Mouse (Mus musculus): ENCODE results near the gene Hs6st3. TPM values are rescaled to one million over a fixed set of nuclear protein-coding genes. Genes with fewer than 3 reads are reported as not detected.
A peak's percentile ranks its signal among the peaks of the same experiment; 100 is the strongest.

Hs6st3 gene
- not detected in 2 replicates for polyA plus RNA-seq (2015; fragmentation: Nextera tagmentation; extraction: Ambion mirVana)

DNA sequence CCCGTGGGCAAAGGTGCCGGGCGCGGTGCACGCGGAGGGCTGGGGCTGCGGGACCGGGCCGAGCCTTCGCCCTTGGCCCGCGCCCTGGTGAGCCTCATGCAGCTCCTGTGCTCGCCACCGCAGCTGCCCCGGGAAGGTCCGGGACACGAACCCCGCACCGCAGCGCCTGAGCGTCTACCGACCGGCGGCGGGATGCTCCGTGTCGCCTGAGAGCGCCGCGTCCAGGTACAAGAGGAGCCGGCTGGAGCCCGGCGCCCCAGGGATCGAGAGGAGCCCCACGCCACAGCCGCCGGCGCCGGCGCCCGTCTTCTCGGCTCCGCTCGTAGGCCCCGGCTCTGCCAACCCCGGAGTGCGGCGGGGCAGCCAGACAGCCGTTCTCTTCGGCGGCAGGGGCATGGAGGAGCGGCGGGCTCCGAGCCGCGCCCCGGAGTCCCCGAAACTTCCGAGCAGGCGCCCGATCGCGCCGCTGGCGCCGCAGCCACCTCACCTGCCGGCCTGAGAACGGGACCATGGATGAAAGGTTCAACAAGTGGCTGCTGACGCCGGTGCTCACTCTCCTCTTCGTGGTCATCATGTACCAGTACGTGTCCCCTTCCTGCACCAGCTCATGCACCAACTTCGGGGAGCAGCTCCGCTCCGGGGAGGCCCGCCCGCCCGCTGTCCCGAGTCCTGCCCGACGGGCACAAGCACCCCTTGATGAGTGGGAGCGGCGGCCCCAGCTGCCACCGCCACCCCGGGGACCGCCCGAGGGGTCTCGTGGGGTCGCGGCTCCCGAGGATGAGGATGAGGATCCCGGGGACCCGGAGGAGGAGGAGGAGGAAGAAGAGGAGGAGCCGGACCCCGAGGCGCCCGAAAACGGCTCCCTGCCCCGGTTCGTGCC lies at the start of gene Hs6st3:
Gene Hs6st3 (plus strand): TSS at position 436 of the 880 bp plus-strand sequence.
- Histone ChIP-seq H3K27me3 (peaks cover 67% of the 10 kb centered on the region), H3K9ac (no peak within 1 kb of the TSS), H3K4me1 (replicated peaks) (peaks cover 5% of the 10 kb centered on the region; the same call in 1 of the 2 replicates), H3K4me3 (replicated peaks) (peak within 1 kb of the TSS; percentile 49), H3K9me3 (replicated peaks) (no peaks in the 10 kb centered on the region), H3K36me3 (replicated peaks) (no peaks in the 10 kb centered on the region), H3K27ac (replicated peaks) (no peak within 1 kb of the TSS), H3K4me2 (peak within 1 kb of the TSS; percentile 66)
- 1% methylated on average over 100 of the region's 100 CpGs for WGBS (ENCODE audit: insufficient replicate concordance)
- ATAC-seq (ENCODE audit: insufficient read depth): no peak

DNA sequence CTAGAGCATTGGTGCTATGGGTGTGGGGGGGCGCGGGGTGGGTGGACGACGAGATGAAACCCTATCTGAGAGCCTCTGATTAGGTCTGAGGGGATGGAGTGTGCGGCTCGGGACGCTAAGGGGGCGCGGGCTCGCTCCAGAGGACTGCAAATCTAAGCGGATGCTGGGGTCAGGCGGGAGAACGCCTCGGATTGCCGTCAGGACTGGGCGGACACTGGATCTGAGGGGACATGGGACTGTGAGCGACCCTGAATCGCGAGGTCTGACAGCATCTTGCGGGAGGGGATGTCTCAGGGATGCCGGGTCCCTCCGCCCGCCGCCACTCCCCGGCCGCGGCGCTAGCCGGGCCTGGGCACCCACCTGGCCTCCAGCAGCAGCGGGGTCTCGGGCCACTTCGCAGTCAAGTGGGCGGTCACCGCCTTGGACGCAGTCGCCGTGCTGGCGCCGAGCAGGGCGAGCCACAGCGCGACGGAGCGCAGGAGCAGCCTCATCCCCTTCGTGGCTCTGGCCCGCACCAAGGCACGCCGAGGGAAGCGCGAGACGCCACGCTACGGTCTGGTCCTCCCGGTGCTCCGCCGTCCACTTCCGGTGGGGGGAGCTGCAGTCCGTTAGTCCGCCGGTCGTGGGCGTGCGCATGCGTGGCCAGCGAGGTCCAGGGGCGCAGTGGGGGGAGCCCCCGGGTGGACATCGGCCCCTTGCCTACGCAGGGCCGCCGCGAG lies 39.1 kb upstream of the Hs6st3 start, which contains the start of gene Uggt2:
Gene Uggt2 (minus strand): TSS at position 580 of the 719 bp plus-strand sequence.
- Histone ChIP-seq H3K9ac (peak within 1 kb of the TSS; percentile 35), H3K27ac (replicated peaks) (no peak within 1 kb of the TSS), H3K4me3 (replicated peaks) (peak within 1 kb of the TSS; percentile 58), H3K4me2 (peak within 1 kb of the TSS; percentile 67), H3K27me3 (peaks cover 25% of the 10 kb centered on the region), H3K4me1 (replicated peaks) (no peaks in the 10 kb centered on the region; the same call in 1 of the 2 replicates), H3K36me3 (replicated peaks) (no peaks in the 10 kb centered on the region), H3K9me3 (replicated peaks) (no peaks in the 10 kb centered on the region)
- under 1% methylated on average over 71 of the region's 72 CpGs for WGBS (ENCODE audit: insufficient replicate concordance)
- peak; percentile 54; the same call in 1 of the 2 replicates for ATAC-seq (ENCODE audit: insufficient read depth)

DNA sequence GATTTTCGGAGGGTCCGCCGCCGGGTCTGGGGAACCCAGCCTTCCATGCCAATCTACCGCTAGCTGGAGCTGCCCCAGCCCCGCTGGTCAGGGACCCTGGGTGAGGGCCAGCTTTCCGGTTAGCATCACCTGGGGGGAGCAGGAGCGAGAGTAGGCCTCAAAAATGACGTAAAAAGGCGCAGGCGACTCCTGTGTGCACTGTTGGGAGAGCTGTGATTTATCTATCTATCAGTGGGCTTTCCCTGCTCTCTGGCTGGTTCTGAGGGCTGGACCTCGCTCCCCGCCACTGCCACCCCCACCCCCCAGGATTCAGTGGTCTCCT lies 38.6 kb upstream of the Hs6st3 start:
- H3K4me2 ChIP-seq: peak overlapping the region; percentile 67
- H3K9me3 ChIP-seq (replicated peaks): no peaks in the 10 kb centered on the region
- no peaks in the 10 kb centered on the region for H3K36me3 ChIP-seq (replicated peaks)
- WGBS (ENCODE audit: insufficient replicate concordance): 6% methylated on average over 13 of the region's 13 CpGs
- no peak overlapping the region for H3K9ac ChIP-seq
- peak; percentile 22; the same call in 1 of the 2 replicates for ATAC-seq (ENCODE audit: insufficient read depth)
- no peaks in the 10 kb centered on the region; the same call in 1 of the 2 replicates for H3K4me1 ChIP-seq (replicated peaks)
- peaks cover 25% of the 10 kb centered on the region for H3K27me3 ChIP-seq
- no peak overlapping the region for H3K27ac ChIP-seq (replicated peaks)
- H3K4me3 ChIP-seq (replicated peaks): peak overlapping the region; percentile 58

DNA sequence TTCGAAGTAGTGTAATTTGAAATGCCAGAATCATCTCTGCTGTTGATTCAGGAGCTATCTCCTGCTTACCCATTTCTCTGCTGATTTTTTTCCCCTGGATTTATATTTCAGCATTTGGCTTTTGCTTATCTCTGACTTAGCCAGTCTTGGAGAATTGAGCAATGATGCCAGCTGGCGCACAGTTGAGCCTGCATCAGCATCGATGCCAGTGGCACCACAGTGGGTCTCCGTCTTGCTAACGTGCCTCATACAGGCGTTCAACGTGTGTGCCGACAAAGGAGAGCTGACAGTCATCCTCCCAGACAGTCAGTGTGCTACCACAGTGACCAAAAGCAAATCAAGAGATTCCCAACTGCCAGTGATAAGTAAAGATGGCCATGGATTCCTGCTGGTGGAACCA lies 30.6 kb upstream of the Hs6st3 start:
- Histone ChIP-seq H3K27ac (replicated peaks) (no peak overlapping the region), H3K9ac (no peak overlapping the region), H3K9me3 (replicated peaks) (no peaks in the 10 kb centered on the region), H3K27me3 (no peaks in the 10 kb centered on the region), H3K36me3 (replicated peaks) (no peaks in the 10 kb centered on the region), H3K4me3 (replicated peaks) (no peak overlapping the region), H3K4me1 (replicated peaks) (no peaks in the 10 kb centered on the region), H3K4me2 (no peak overlapping the region)
- WGBS (ENCODE audit: insufficient replicate concordance): 77% methylated on average over 8 of the region's 8 CpGs
- ATAC-seq (ENCODE audit: insufficient read depth): no peak

DNA sequence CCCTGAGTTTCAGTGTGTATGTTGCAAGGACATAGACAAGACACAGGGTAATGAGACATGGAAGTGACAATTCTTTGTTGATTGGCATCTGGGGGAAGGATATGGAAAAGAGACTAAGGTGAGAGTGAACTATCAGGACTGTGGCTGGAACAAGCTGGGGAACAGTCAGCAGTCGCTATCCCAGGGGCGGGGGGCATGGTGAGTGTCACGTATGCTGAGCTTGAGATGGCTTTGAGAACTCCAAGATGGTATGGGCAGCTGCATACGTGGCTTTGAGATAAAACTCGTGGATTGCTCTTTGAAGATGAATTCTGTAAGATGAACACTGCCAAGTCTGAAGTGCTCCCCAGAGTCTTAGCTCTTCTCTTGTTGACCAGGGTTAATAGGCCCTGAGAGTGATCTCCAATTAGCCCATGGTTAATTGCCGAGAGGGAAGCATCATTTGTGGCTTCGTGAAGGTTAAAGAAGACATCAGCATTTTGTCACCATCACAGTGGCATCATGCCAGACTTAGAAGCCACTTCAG lies 29.3 kb upstream of the Hs6st3 start:
- no peak for ATAC-seq (ENCODE audit: insufficient read depth)
- 55% methylated on average over 7 of the region's 7 CpGs for WGBS (ENCODE audit: insufficient replicate concordance)
- no peak overlapping the region for H3K4me3 ChIP-seq (replicated peaks)
- no peak overlapping the region for H3K27ac ChIP-seq (replicated peaks)
- H3K9me3 ChIP-seq (replicated peaks): no peaks in the 10 kb centered on the region
- H3K4me2 ChIP-seq: no peak overlapping the region
- H3K27me3 ChIP-seq: no peaks in the 10 kb centered on the region
- H3K4me1 ChIP-seq (replicated peaks): no peaks in the 10 kb centered on the region
- no peaks in the 10 kb centered on the region for H3K36me3 ChIP-seq (replicated peaks)
- no peak overlapping the region for H3K9ac ChIP-seq

DNA sequence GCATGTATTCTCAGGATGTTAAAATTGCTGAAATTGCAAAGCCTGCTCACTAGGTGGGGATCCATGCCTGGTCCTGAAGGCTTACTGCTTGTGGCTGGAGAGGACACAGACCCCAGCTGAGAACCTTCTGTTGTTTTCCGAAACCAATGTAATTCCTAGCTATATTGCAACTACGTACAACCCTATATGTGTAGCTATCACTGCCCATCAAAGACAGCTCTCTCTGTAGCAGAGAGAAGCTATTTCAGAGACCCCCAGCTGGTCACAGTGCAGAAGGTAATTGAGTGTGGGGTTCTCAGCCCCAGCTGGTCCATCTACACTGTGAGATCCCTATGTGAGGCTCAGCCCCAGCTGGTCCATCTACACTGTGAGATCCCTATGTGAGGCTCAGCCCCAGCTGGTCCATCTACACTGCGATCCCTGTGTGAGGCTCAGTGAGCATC lies 28.3 kb upstream of the Hs6st3 start:
- no peak overlapping the region for H3K4me3 ChIP-seq (replicated peaks)
- no peak overlapping the region for H3K4me2 ChIP-seq
- no peak overlapping the region for H3K9ac ChIP-seq
- no peaks in the 10 kb centered on the region for H3K27me3 ChIP-seq
- no peaks in the 10 kb centered on the region for H3K9me3 ChIP-seq (replicated peaks)
- 71% methylated on average over 3 of the region's 3 CpGs for WGBS (ENCODE audit: insufficient replicate concordance)
- no peak for ATAC-seq (ENCODE audit: insufficient read depth)
- no peak overlapping the region for H3K27ac ChIP-seq (replicated peaks)
- no peaks in the 10 kb centered on the region for H3K4me1 ChIP-seq (replicated peaks)
- no peaks in the 10 kb centered on the region for H3K36me3 ChIP-seq (replicated peaks)

DNA sequence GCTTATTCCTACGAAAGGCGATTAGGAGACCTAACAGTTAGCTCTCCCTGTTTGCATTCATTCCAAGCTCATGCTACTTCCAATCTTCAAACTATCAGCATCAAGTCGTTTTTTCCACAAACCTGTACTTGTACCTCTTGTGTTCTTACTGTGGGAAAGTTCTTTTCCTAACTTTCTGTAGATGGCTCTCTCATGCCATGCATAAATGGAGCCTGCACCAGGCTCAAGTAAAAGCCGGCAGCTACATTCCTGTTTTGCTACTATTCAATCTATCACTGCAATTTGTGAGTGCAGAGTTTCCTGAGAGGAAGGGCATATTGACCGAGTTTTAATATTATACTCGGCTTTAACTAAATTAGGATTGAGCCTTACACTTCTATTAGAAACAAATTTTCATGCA lies 25.6 kb upstream of the Hs6st3 start:
- no peaks in the 10 kb centered on the region for H3K9me3 ChIP-seq (replicated peaks)
- H3K4me3 ChIP-seq (replicated peaks): no peak overlapping the region
- no peak overlapping the region for H3K27ac ChIP-seq (replicated peaks)
- no peak for ATAC-seq (ENCODE audit: insufficient read depth)
- H3K4me1 ChIP-seq (replicated peaks): no peaks in the 10 kb centered on the region
- 50% methylated on average over 6 of the region's 6 CpGs for WGBS (ENCODE audit: insufficient replicate concordance)
- no peaks in the 10 kb centered on the region for H3K27me3 ChIP-seq
- no peak overlapping the region for H3K9ac ChIP-seq
- no peaks in the 10 kb centered on the region for H3K36me3 ChIP-seq (replicated peaks)
- H3K4me2 ChIP-seq: no peak overlapping the region

DNA sequence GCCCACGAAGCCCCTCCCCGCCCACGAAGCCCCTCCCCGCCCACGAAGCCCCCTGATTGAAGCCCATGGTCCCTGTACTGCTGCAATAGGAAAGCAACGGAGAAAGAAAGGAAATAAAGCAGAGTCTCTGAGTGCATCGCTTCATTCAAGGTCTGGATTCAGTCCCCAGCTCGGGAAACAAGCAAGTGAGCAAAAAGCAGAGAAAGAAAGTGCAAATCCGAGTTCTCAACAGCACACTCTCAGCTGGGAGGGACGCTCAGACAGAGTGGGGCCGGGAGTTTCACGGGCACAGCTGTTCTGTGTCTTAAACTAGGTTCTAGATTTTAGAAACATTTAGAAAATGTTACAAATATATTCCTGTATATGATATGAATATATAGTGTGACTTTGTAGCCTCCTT lies 14.6 kb upstream of the Hs6st3 start:
- no peak overlapping the region for H3K27ac ChIP-seq (replicated peaks)
- peak overlapping the region; percentile 23 for H3K4me2 ChIP-seq
- H3K4me3 ChIP-seq (replicated peaks): 0 out of 2 replicates have a peak overlapping the region, but pooled peaks have one; percentile 7
- WGBS (ENCODE audit: insufficient replicate concordance): 3% methylated on average over 12 of the region's 12 CpGs
- H3K27me3 ChIP-seq: no peaks in the 10 kb centered on the region
- H3K36me3 ChIP-seq (replicated peaks): no peaks in the 10 kb centered on the region
- no peak overlapping the region for H3K9ac ChIP-seq
- ATAC-seq (ENCODE audit: insufficient read depth): no peak
- H3K4me1 ChIP-seq (replicated peaks): no peaks in the 10 kb centered on the region
- no peaks in the 10 kb centered on the region for H3K9me3 ChIP-seq (replicated peaks)

DNA sequence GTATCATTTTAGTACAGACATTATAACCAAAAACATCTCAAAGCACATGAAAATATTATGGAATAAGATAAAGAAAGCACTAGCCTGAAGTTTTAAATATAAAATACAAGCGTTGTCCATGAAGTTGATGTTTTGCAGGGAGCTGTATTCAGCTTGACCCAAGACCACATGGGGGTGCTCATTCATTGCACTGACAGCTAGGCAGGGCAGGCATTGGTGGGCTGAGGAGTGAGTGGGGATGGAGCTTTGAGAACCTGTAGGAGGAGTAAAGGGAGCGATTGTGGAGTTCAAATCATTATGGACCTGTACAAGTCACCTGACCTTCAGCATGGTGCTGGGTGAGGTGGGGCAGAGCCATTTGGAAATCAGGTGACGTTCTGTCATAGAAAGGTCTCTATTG lies 14.1 kb upstream of the Hs6st3 start:
- no peaks in the 10 kb centered on the region for H3K36me3 ChIP-seq (replicated peaks)
- H3K4me1 ChIP-seq (replicated peaks): no peaks in the 10 kb centered on the region
- H3K4me2 ChIP-seq: no peak overlapping the region
- H3K9me3 ChIP-seq (replicated peaks): no peaks in the 10 kb centered on the region
- no peak overlapping the region for H3K4me3 ChIP-seq (replicated peaks)
- no peak overlapping the region for H3K9ac ChIP-seq
- H3K27me3 ChIP-seq: no peaks in the 10 kb centered on the region
- WGBS (ENCODE audit: insufficient replicate concordance): 24% methylated on average over 3 of the region's 3 CpGs
- no peak for ATAC-seq (ENCODE audit: insufficient read depth)
- no peak overlapping the region for H3K27ac ChIP-seq (replicated peaks)

DNA sequence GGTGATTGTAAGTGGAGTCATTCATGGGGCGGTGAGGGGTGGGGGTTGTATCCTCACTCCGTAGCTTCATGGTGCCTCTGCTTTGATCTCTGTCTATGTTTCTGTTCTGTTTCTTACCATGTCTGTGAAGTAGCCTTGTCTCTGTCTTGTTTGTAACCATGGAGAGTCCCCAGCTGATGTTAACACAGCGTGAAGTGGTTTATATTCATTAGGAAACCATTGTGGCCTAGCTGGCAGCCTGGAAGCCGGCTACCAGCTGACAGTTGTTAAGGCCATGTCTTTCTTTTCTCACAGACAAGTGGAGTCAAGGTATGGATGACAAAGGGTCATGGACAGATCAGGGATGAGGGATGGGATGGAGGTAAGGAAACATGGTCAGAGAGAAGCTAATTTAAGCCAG lies 12.3 kb upstream of the Hs6st3 start:
- Histone ChIP-seq H3K9ac (no peak overlapping the region), H3K4me3 (replicated peaks) (no peak overlapping the region), H3K36me3 (replicated peaks) (no peaks in the 10 kb centered on the region), H3K27me3 (no peaks in the 10 kb centered on the region), H3K9me3 (replicated peaks) (no peaks in the 10 kb centered on the region), H3K4me1 (replicated peaks) (no peaks in the 10 kb centered on the region), H3K27ac (replicated peaks) (no peak overlapping the region), H3K4me2 (no peak overlapping the region)
- ATAC-seq (ENCODE audit: insufficient read depth): no peak
- WGBS (ENCODE audit: insufficient replicate concordance): 61% methylated on average over 4 of the region's 4 CpGs

DNA sequence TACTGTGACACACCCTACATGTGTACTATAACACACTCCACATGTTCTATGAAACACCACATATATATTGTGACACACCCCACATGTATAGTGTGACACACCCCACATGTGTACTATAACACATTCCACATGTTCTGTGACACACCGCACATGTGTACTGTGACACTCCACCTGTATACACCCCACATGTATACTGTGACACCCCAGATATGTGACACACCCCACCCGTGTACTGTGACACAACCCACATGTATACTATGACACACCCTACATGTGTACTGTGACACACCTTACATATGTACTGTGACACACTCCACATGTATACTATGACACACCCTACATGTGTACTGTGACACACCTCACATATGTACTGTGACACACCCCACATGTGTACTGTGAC lies 10.8 kb upstream of the Hs6st3 start:
- 64% methylated on average over 2 of the region's 2 CpGs for WGBS (ENCODE audit: insufficient replicate concordance)
- Histone ChIP-seq H3K27me3 (no peaks in the 10 kb centered on the region), H3K27ac (replicated peaks) (no peak overlapping the region), H3K4me1 (replicated peaks) (no peaks in the 10 kb centered on the region), H3K9me3 (replicated peaks) (no peaks in the 10 kb centered on the region), H3K4me3 (replicated peaks) (no peak overlapping the region), H3K4me2 (no peak overlapping the region), H3K9ac (no peak overlapping the region), H3K36me3 (replicated peaks) (no peaks in the 10 kb centered on the region)
- ATAC-seq (ENCODE audit: insufficient read depth): no peak

Data from liver, embryonic 15.5 days (tissue).